Mouse (Mus musculus): ENCODE measurements around the gene D030056L22Rik.

DNA sequence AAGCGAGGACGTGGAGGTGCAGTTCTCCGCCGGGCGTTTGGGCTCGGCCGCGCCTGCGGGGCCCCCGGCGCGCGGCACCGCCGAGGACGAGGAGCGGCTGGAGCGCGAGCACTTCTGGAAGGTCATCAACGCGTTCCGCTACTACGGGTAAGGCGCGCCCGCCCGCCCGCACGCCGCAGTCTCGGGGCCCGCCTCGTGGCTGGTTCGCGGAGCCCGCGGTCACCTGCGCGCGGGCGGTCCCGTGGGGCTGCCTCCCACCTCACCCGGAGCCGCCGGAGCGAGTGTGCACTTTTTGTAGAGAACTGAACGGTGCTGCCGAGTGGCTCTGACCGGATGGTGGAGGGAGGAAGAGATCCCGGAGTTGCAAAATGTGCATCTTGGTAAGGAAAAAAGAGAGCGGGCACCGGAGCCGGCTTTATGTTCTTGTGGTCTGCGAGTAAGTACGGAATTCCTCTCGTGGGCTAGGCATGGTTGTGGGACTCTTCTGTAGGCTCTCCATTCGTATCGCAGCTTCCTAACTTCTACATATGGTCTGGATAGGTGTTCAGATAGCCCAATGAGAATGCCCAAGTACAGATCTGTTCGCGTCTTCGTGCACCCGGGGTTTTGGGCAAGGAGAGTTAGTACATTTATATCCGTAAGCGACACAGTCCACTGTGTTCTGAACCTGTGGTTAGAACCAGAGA, 41.8 kb upstream of the D030056L22Rik start:
- TF ChIP-seq POLR2A (IDR thresholded peaks at IDR 0.05; ENCODE audit: borderline replicate concordance, extremely low read depth, insufficient read depth, insufficient read length, poor library complexity, severe bottlenecking) = 0 out of 2 replicates have a peak, but pooled peaks have one; percentile 10
- TF ChIP-seq CTCF (IDR thresholded peaks at IDR 0.05; ENCODE audit: borderline replicate concordance, extremely low read depth, insufficient read depth, insufficient read length) = no peak

All from brain, embryonic 14.5 days (tissue).